Mouse (Mus musculus) heart, postnatal 14 days (tissue): ENCODE results near the gene Frem1. TPM values are rescaled to one million over a fixed set of nuclear protein-coding genes. Genes with fewer than 3 reads are reported as not detected.

Source experiments
- total RNA-seq, 2 experiments: library from RNA; stranded (reverse); gene quantifications; 2 replicates each; pipeline ENCODE4 v1.2.3; 2021

Gene Frem1
- total RNA-seq, 2 experiments from 2014 or later = 0.79 to 1.1 TPM

Other genes with a start within 250 kb of the Frem1 start
- 10 to 100 TPM; 12.0 to 15.3 TPM for gene Zdhhc21, start 192.4 kb downstream of the Frem1 start, total RNA-seq
- not detected for gene Cer1, start 167.2 kb downstream of the Frem1 start, total RNA-seq